Mouse (Mus musculus) bone marrow, adult 2 months (tissue): ENCODE measurements at regions not wholly inside any gene's neighbourhood (a gene's known extent, or its start where the extent isn't known, plus 50 kb on each side); places are given as distances from the start of the nearest gene placed in this dataset.

ENCODE experiments used
- CTCF ChIP-seq: fragments of 200-500 bp; IDR thresholded peaks from 2 replicates; pipeline ENCODE4 v1.5.1; 2011; ENCODE audit warnings: low read length, control low read depth; ENCODE audit not compliant: control insufficient read depth, insufficient read depth
- POLR2A ChIP-seq: fragments of 200-500 bp; IDR thresholded peaks from 2 replicates; pipeline ENCODE4 v1.6.1; 2011; ENCODE audit warnings: low read depth, mild to moderate bottlenecking, control low read depth, low read length, borderline replicate concordance; ENCODE audit not compliant: control insufficient read depth

GRCm38 (mm10) chr2:79086280-79086679, 168.9 kb upstream of the Itga4 start:
- TF ChIP-seq POLR2A (no peak), CTCF (no peak)
